Mouse (Mus musculus) heart, embryonic 13.5 days (tissue): ENCODE measurements around the gene Vasp. TPM values are rescaled to one million over a fixed set of nuclear protein-coding genes. Genes with fewer than 3 reads are reported as not detected.

Experiments
- ATAC-seq: fragments of 200-750 bp; cut with Nextera tagmentation; 2 replicates; pipeline ENCODE4 v1.8.0; 2017; ENCODE audit warnings: moderate TSS enrichment; ENCODE audit not compliant: insufficient number of reproducible peaks, low FRiP score, low TSS enrichment; ENCODE audit errors: extremely low read depth
- H3K27ac ChIP-seq: fragments of 300-500 bp; sonication (generic); replicated peaks from 2 replicates; pipeline ENCODE4 v1.5.1; 2015; ENCODE audit warnings: moderate library complexity, mild to moderate bottlenecking, inconsistent platforms
- H3K27me3 ChIP-seq: fragments of 300-500 bp; sonication (generic); replicated peaks from 2 replicates; pipeline ENCODE4 v1.6.1; 2015; ENCODE audit warnings: mild to moderate bottlenecking, inconsistent platforms
- H3K36me3 ChIP-seq: fragments of 300-500 bp; sonication (generic); 2 replicates; pipeline ENCODE4 v1.6.1; 2015; ENCODE audit warnings: mild to moderate bottlenecking, inconsistent platforms
- H3K4me1 ChIP-seq: fragments of 300-500 bp; sonication (generic); 2 replicates; pipeline ENCODE4 v1.6.1; 2015; ENCODE audit warnings: inconsistent platforms
- H3K4me2 ChIP-seq: fragments of 300-500 bp; sonication (generic); 2 replicates; pipeline ENCODE4 v1.6.1; 2015; ENCODE audit warnings: inconsistent platforms, mild to moderate bottlenecking, moderate library complexity
- H3K4me3 ChIP-seq: fragments of 300-500 bp; sonication (generic); 2 replicates; pipeline ENCODE4 v1.5.1; 2015; ENCODE audit warnings: moderate library complexity, mild to moderate bottlenecking, inconsistent platforms
- H3K9ac ChIP-seq: fragments of 300-500 bp; sonication (generic); 2 replicates; pipeline ENCODE4 v1.6.1; 2015; ENCODE audit warnings: inconsistent platforms, mild to moderate bottlenecking, moderate library complexity
- H3K9me3 ChIP-seq: fragments of 300-500 bp; sonication (generic); 2 replicates; pipeline ENCODE4 v1.6.1; 2016; ENCODE audit warnings: inconsistent platforms
- WGBS: fragments of 180-500 bp; shearing (Covaris S2); methylation state at CpG from one replicate; pipeline ENCODE4 v1.1.7; 2015; ENCODE audit warnings: mixed read lengths; 5-methylcytosine and 5-hydroxymethylcytosine counted together
- polyA plus RNA-seq: library from polyadenylated mRNA; unstranded; fragments of >200 nt; fragmentation: Nextera tagmentation; extraction: Ambion mirVana; gene quantifications from 2 replicates; pipeline ENCODE4 v1.2.1, GENCODE M21; 2015

The Vasp gene
- polyA plus RNA-seq, 1 experiment from 2014 or later: 81.2 TPM

DNA sequence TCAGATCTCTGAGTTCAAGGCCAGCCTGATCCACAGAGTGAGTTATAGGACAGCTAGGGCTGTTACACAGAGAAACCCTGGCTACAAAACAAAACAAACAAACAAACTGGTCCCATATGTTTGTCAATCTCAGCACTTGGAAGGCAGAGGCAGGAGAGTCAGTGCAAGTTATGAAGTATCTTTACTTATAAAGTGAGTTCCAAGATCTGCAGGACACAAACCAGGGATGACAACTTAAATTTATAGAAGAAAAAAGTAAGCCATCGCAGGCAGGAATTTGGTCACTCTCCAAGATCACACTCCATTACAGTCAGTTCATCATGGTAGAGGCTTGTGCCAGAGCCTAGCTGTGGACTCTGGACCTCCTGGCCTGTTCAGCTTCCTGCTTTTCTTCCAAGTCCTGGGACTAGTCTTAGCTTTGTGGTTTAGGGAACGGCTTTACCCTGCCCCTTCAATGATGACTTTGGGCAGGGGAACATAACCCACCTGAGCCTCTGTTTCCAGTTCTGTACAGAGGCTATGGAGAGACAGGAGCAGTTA, 41.5 kb downstream of the Vasp start:
- 91% methylated on average over 2 of the region's 2 CpGs for WGBS
- ATAC-seq: no peak
- Histone ChIP-seq H3K4me2 (peak overlapping the region; percentile 76), H3K9me3 (no peaks in the 10 kb centered on the region), H3K4me1 (peaks cover 40% of the 10 kb centered on the region), H3K4me3 (no peak overlapping the region), H3K36me3 (peaks cover 32% of the 10 kb centered on the region), H3K27ac (no peak overlapping the region), H3K9ac (peak overlapping the region; percentile 80), H3K27me3 (no peaks in the 10 kb centered on the region)

DNA sequence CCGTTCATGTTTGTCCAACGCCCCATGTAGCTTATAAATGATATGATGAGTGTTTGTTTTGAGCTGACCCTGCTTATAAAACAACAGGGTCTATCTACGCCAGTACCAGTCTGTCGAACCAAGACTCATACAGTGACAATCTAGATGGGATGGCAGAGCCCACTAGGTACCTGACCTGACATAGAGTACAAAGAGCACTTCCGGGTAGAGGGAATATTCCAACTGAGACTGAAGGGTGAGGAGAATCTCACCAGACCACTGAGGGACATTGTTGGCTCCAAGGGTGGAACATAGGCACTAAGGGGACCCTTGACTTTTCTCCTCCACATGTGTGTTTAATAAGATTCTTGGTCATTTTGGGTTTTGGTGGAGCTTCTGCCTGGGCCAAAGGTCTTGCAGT, 42.2 kb downstream of the Vasp start:
- no peak for ATAC-seq
- peaks cover 34% of the 10 kb centered on the region for H3K4me1 ChIP-seq
- H3K27me3 ChIP-seq: no peaks in the 10 kb centered on the region
- peaks cover 36% of the 10 kb centered on the region for H3K36me3 ChIP-seq
- H3K9ac ChIP-seq: peak overlapping the region; percentile 80
- 36% methylated on average over 5 of the region's 5 CpGs for WGBS
- peak overlapping the region; percentile 59 for H3K4me3 ChIP-seq
- peak overlapping the region; percentile 72 for H3K27ac ChIP-seq
- peak overlapping the region; percentile 76 for H3K4me2 ChIP-seq
- H3K9me3 ChIP-seq: no peaks in the 10 kb centered on the region

DNA sequence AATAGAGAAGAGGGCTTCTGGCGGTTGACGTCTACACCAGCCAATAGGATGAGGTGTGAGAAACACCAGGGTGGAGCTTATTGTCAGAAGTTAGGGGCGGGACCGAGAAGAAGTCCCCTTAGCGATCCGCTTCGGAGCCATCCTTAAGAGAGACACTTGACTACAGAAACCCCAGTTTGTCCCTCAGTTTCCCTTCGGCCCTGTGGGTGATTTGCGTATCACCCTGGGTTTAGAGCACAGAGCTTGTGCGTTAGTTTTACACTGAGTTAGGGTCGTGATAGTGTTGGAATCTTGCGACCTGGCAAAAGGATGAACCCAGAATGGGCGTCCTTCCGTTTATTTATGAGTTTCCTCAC, 42.8 kb downstream of the Vasp start:
- peaks cover 32% of the 10 kb centered on the region for H3K36me3 ChIP-seq
- WGBS: 0% methylated on average over 14 of the region's 14 CpGs
- peaks cover 34% of the 10 kb centered on the region for H3K4me1 ChIP-seq
- H3K27me3 ChIP-seq: no peaks in the 10 kb centered on the region
- peak overlapping the region; percentile 100 for H3K27ac ChIP-seq
- peak overlapping the region; percentile 59 for H3K4me3 ChIP-seq
- peak overlapping the region; percentile 80 for H3K9ac ChIP-seq
- ATAC-seq: no peak
- no peaks in the 10 kb centered on the region for H3K9me3 ChIP-seq
- peak overlapping the region; percentile 76 for H3K4me2 ChIP-seq

DNA sequence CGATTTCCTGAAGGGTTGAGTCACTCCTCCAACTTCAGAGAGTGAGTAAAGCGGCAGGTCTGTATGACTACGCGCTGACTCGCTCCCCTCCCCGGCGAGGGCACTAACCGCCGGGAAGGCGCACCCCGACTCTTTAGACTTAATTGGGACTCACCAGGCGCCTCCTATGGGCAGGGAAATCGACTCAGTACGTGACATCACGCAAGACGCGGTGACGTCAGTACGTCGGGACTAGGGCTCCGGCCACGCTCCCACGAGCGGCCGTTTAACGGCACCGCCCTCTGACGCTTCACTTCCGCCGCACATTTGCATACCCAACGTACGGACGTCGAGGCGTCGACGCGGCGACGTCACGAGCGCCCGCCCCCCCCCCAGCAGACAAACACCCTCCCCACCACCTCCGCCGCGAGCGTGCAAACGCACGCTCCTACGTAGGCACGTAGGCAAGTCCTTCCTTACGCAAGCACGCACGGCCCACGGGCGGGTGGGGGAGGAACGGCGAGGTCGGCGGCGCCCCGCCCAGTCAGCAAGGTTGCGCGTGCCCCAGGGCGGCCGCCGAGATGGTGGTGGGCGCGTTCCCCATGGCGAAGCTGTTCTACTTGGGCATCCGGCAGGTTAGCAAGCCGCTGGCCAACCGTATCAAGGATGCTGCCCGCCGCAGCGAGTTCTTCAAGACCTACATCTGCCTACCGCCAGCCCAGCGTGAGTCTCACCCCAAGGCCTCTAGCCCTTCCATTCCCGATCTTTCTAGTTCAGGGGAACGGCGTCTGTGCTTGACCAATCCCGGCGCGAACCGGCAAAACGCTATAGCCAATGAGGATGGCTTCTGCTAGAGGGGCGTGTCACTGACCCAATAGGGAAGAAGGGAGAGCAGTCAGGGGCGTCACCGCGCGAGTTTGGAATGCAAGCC, 43.5 kb downstream of the Vasp start, which contains the start of gene Opa3:
Gene Opa3 (plus strand): TSS at position 452 of the 910 bp plus-strand sequence.
- under 1% methylated on average over 88 of the region's 91 CpGs for WGBS

DNA sequence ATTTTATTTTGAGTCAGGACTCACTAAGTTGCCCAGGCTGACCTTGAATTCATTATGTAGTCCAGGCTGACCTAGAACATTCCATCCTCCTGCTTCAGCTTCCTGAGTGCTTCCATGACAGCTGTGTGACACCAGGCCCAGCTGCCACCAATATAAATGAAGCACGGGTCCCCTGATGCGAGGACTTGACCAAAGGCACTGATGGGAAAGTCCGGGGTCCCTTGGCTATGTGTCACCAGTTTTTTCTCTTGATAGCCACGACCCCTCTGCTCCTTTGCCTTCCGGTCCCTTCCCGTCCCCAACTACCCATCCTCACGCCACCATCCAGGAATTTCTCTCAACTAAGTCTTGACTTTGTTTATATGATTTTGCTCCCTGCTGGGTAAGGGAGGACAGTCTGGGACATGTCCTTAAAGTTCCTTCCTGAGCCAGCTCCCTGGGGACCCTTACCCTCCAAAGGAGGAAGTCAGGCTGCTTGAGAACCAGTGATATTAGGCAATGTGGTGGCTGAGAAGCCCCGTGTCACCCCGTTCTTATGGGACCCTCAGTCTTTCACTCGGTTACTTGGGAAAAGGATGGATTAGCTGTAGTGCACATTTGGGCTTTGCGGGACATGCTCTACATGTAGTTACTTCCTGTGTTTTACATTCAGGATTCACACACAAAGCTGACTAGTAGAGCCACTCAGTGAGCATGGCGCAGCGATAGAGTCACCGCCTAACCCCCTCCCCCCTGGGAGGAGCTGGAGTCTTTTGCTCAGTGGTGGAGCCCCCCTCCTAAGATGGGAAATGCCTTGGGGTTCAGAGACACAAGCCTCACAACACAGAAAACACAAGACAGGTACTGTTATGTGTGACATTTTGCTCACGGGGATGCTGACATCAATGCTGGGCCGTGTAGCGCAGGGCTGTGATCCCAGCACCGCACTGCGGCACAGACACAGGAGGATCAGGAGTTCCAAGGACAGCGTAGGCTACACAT, 44.5 kb downstream of the Vasp start:
- H3K9ac ChIP-seq: peak overlapping the region; percentile 85
- peak overlapping the region; percentile 59 for H3K4me3 ChIP-seq
- H3K36me3 ChIP-seq: peaks cover 23% of the 10 kb centered on the region
- no peaks in the 10 kb centered on the region for H3K27me3 ChIP-seq
- peak overlapping the region; percentile 100 for H3K27ac ChIP-seq
- WGBS: 16% methylated on average over 20 of the region's 20 CpGs
- ATAC-seq: no peak
- no peaks in the 10 kb centered on the region for H3K9me3 ChIP-seq
- peak overlapping the region; percentile 76 for H3K4me2 ChIP-seq
- peaks cover 27% of the 10 kb centered on the region for H3K4me1 ChIP-seq

More for the DNA sequence above, 43.5 kb downstream of the Vasp start, which contains the start of gene Opa3:
- peak; percentile 92 for ATAC-seq
- H3K27me3 ChIP-seq: no peaks in the 10 kb centered on the region
- H3K4me3 ChIP-seq: peak within 1 kb of the TSS; percentile 59
- peaks cover 27% of the 10 kb centered on the region for H3K36me3 ChIP-seq
- peak within 1 kb of the TSS; percentile 76 for H3K4me2 ChIP-seq
- peak within 1 kb of the TSS; percentile 100 for H3K27ac ChIP-seq
- peak within 1 kb of the TSS; percentile 91 for H3K9ac ChIP-seq
- H3K9me3 ChIP-seq: no peaks in the 10 kb centered on the region
- peaks cover 34% of the 10 kb centered on the region for H3K4me1 ChIP-seq

DNA sequence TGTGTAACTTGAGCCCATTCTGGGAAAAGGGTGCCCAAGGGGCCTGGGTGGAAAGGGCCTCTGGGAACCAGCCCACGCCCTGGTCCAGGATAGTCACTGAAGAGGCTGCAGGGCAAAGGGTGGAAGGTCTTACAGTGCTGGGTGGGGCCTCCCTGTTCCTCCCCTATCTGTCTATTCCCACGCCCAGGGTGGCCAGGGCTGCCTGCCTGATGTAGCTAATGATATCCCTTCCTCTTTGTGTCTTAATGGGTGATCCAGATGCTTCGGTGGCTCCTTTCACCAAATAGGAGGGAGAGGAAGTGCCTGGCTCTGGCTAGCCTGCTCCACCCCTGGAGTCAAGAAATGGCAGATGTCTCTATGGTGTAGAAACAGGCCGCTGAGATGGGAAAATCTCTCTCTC, 46.7 kb downstream of the Vasp start:
- H3K27me3 ChIP-seq: no peaks in the 10 kb centered on the region
- no peaks in the 10 kb centered on the region for H3K9me3 ChIP-seq
- no peak overlapping the region for H3K4me2 ChIP-seq
- no peak for ATAC-seq
- H3K9ac ChIP-seq: peak overlapping the region; percentile 50
- no peak overlapping the region for H3K4me3 ChIP-seq
- 69% methylated on average over 4 of the region's 4 CpGs for WGBS
- H3K36me3 ChIP-seq: peaks cover 17% of the 10 kb centered on the region
- peaks cover 18% of the 10 kb centered on the region for H3K4me1 ChIP-seq
- H3K27ac ChIP-seq: no peak overlapping the region

DNA sequence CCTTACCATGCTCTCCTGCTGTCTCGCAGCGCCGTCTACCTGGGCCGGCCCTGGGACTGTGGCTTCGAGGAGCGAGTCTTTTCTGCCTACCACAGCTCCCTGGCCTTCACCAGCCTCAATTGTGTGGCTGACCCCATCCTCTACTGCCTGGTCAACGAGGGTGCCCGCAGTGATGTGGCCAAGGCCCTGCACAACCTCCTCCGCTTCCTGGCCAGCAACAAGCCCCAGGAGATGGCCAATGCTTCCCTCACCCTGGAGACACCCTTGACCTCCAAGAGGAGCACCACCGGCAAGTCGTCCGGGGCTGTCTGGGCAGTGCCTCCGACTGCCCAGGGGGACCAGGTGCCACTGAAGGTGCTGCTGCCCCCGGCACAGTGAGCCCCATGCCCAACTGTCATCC, 48.7 kb downstream of the Vasp start:
- H3K9me3 ChIP-seq: no peaks in the 10 kb centered on the region
- no peak overlapping the region for H3K27ac ChIP-seq
- WGBS: 82% methylated on average over 14 of the region's 14 CpGs
- peaks cover 17% of the 10 kb centered on the region for H3K36me3 ChIP-seq
- H3K9ac ChIP-seq: no peak overlapping the region
- H3K4me3 ChIP-seq: no peak overlapping the region
- no peak for ATAC-seq
- H3K4me2 ChIP-seq: no peak overlapping the region
- H3K27me3 ChIP-seq: no peaks in the 10 kb centered on the region
- H3K4me1 ChIP-seq: peaks cover 17% of the 10 kb centered on the region

DNA sequence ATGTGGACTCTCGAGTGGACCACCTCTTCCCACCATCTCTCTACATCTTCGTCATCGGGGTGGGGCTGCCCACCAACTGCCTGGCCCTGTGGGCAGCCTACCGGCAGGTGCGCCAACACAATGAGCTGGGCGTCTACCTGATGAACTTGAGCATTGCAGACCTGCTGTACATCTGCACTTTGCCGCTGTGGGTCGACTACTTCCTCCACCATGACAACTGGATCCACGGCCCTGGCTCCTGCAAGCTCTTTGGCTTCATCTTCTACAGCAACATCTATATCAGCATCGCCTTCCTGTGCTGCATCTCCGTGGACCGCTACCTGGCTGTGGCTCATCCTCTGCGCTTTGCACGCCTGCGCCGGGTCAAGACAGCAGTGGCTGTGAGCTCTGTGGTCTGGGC, 49.4 kb downstream of the Vasp start:
- H3K4me2 ChIP-seq: no peak overlapping the region
- no peak for ATAC-seq
- H3K27me3 ChIP-seq: no peaks in the 10 kb centered on the region
- no peak overlapping the region for H3K27ac ChIP-seq
- H3K9me3 ChIP-seq: no peaks in the 10 kb centered on the region
- 88% methylated on average over 16 of the region's 16 CpGs for WGBS
- H3K36me3 ChIP-seq: peaks cover 17% of the 10 kb centered on the region
- H3K4me1 ChIP-seq: peaks cover 20% of the 10 kb centered on the region
- no peak overlapping the region for H3K9ac ChIP-seq
- H3K4me3 ChIP-seq: no peak overlapping the region

DNA sequence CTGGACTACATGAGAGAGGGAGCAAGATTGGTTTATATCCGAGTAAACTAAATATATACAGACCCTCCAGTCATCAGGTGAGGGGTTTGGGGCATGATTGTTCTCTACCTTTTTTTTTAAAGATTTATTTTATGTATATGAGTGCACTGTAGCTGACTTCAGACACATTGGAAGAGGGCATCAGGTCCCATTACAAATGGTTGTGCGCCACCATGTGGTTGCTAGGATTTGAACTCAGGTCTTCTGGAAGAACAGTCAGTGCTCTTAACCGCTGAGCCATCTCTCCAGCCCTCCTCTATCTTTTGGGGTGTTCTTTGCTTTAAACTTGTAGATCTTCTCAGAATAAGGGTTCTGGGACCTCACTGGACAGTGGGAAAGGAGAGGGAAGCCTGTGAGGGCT, 51.6 kb downstream of the Vasp start:
- Histone ChIP-seq H3K4me2 (no peak overlapping the region), H3K9me3 (no peaks in the 10 kb centered on the region), H3K9ac (no peak overlapping the region), H3K4me1 (peaks cover 12% of the 10 kb centered on the region), H3K27ac (no peak overlapping the region), H3K36me3 (peaks cover 9% of the 10 kb centered on the region), H3K27me3 (0 out of 2 replicates have a peak, but pooled peaks cover 4% of the 10 kb centered on the region), H3K4me3 (no peak overlapping the region)
- WGBS: 62% methylated on average over 3 of the region's 3 CpGs
- ATAC-seq: no peak

DNA sequence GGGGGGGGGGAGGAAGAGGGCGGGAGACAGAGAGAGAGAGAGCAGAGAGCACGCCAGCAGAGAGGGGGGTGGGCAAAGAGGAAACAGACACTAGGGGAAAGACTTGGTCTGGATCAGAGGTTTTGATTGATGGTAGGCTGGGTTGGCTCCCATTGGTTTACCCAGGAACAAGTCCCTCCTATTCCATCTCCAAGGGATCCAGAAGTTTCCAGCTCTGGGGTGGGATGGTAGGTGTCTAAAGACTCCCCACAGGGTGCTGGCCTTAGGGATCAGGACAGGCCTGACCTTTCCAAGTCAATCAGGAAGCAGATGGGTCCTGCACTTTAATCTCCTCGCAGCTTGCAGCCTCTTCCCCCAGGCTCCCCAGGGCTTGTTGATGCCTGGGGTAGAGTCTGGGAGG, 53.7 kb downstream of the Vasp start:
- Histone ChIP-seq H3K27me3 (peaks cover 22% of the 10 kb centered on the region), H3K4me1 (peaks cover 23% of the 10 kb centered on the region), H3K4me2 (no peak overlapping the region), H3K9me3 (no peaks in the 10 kb centered on the region), H3K27ac (0 out of 2 replicates have a peak overlapping the region, but pooled peaks have one; percentile 12), H3K4me3 (no peak overlapping the region), H3K36me3 (0 out of 2 replicates have a peak, but pooled peaks cover 5% of the 10 kb centered on the region), H3K9ac (peak overlapping the region; percentile 59; the same call in 1 of the 2 replicates)
- 14% methylated on average over 3 of the region's 3 CpGs for WGBS
- no peak for ATAC-seq

DNA sequence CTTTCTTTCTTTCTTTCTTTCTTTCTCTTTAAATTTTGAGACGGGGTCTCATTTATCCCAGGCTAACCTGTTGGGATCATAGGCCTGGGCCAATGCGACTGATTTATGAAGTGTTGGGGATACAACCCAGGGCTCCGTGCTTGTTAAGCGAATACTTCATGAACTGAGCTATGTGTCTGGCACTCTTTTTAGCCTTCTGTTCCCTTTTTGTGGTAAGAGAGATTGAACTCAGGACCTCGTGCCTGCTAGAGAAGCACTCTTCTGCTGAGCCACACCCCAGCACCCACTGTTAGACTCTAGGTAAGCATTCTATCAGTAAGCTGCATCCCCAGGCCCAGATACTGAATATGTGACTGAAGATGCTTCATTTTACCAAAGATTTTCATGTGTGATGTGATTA, 54.1 kb downstream of the Vasp start:
- Histone ChIP-seq H3K9ac (no peak overlapping the region), H3K4me2 (no peak overlapping the region), H3K4me3 (no peak overlapping the region), H3K9me3 (no peaks in the 10 kb centered on the region), H3K36me3 (0 out of 2 replicates have a peak, but pooled peaks cover 5% of the 10 kb centered on the region), H3K27me3 (peaks cover 24% of the 10 kb centered on the region), H3K4me1 (peaks cover 27% of the 10 kb centered on the region), H3K27ac (0 out of 2 replicates have a peak overlapping the region, but pooled peaks have one; percentile 12)
- 50% methylated on average over 5 of the region's 5 CpGs for WGBS
- no peak for ATAC-seq
